Mouse (Mus musculus): Measurements from ENCODE around the gene Wdpcp.

Gene Wdpcp

DNA sequence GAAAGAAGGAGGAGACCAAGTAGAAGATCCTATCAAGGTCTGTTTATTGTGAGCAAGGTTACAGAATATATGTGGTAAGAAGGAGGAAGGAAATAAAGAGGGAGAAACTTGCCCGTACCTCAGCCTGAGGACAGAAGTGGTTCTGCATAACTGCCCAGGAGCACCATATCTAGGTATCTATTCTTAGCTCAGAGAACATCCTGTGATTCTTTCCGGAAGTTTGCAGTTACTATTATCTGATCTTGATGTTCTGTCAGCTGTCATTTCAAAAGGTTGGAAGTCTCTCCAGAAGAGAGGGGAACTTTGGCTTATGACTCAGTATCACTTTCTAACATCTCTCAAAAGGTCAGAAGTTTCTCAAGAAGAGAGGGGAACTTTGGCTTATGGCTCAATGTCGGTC lies 216.8 kb downstream of the Wdpcp start:
- no peak for DNase-seq

DNA sequence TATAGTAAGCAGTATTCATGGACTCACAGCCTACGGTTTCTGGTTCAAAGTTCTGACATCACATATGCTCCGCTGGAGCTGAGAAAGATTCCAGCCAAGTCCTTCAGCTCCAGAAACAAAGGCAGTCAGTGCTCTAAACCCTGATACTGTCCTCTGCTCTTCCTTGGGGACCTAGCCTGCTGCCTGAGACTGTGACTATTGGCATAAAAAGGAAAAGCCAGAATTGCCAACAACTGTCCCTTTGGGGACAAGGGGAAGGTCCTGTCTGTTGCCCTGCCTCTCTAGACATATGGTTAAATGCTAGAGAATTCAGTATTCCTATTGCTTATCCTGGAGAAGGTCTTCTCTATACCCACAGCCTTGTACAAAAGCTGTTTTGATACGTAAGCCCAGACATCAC lies 252.9 kb downstream of the Wdpcp start:
- no peak for DNase-seq

DNA sequence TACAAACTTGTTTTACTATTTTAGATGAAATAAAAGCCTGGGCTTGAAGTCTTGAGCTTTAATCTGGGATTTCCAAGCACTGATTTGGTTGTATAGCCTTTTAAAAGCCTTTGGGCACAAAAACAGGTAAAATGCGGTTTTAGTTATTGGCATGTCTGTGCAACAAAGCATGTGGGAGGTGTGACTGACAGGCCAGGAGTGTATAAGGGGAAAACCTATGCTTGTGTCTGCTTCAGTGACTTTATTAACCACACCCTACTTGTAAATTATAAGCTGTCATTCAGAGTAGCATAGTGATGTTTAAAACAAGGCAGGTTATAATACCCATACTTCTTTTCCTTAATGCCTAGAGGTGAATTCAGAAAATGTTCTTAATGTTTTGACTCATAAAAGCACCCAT lies 254.5 kb downstream of the Wdpcp start:
- no peak for DNase-seq

DNA sequence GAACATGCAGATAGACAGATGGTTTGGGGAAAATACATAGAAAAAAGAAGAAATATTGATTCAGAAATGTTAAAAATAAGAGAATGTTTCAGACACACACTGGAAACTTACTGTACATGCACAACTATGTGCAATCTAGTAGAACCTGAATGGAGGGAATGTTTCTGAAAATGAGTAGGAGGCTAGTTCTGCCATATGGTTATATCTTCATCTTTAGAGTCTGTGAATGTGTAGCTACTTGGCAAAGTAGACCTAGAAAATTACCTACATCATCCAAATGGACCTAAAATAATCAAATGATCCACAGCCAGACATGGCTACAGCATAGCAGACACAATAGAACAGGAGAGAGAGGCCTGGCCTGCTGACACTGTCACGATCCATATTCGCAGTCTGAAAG lies 275.0 kb downstream of the Wdpcp start:
- DNase-seq: no peak

DNA sequence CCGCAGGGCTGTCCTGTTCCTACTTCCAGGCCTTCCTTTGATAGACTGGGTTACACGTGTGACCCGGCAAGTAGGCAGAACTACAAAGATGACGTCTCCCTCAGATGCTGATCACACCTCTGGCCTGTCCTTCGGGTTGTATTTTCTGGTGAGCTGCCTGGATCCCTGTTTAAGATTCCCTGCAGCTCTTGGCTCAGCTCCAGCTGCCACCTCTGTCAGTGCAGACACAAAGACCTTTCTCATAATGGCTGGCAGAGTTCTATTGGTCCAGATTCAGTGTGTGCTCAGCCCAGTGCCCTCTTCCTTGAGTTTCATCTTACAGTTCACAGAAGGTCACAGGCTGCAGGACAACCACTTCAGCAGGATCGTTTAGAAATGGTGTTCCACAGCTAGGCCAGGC lies 292.0 kb downstream of the Wdpcp start:
- no peak for DNase-seq

DNA sequence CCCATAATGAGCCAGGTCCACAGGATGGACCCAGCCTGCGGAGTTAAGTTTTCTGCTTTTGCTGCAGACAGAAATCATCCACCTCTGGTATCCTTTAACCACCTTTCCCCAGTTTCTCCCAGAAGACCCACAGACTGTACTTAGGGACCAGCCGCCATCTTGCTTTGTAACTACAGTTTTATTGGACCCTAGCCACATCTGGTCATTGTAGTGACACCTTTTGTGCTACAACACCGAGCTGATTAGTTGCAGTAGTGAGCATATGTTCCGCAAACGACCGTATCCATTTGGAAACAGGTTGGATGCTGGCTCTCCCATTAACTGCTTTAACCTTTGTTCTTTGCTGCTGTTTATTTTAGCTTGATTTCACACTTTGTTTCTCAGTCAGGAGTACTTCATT lies 292.5 kb downstream of the Wdpcp start:
- DNase-seq: no peak

DNA sequence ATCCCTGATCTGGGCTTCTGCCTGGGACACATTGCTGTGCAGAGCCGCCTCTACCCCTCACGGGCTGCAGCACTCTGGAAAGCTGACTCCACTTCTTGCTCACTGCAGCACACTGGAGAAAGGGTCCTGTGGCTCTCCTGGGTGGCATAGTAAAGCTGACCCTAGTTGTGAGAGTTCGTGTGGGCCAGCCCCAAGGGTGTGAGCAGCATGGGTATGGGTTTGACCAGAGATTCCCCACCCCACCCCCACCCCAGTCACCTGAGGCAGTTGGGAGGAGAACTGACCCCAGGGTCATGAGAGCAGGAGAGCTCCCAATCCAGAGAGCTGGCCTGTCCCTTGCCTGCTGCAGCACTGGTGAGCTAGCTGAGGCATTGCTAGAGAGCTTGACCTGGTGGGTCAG lies 296.6 kb downstream of the Wdpcp start:
- no peak for DNase-seq

DNA sequence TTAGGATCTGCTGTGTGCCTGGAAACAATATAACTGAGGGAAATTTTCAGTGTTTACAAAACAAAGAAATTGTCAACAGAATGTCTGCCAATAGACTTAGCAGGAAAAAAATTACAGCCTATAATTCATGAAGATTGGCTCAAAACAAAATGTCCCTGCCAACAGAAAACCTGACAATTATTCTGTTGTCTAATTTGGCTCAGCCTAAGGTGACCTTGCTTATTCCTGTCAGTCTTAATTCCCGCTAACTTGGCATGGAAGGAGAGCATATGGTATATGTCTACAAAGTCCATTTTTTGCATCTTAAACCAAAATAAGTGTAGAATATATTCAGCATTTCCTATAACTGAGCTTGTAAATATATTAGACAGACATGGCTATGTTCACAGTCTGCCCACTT lies 298.8 kb downstream of the Wdpcp start:
- no peak for DNase-seq

DNA sequence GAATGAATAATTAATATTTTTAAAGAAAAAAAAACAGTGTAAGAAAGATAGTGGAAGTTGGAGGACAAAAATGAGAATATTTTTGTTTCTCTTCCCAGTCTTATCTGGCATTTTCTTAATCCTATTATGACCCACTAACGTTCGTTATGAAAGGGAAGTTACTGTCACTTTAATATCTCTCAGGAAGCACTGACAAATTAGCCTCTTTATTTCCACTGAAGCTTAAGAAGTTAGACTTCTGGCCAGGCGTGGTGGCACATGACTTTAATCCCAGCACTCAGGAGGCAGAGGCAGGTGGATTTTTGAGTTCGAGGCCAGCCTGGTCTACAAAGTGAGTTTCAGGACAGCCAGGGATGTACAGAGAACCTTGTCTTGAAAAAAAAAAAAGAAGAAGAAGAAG lies 299.7 kb downstream of the Wdpcp start:
- DNase-seq: no peak

DNA sequence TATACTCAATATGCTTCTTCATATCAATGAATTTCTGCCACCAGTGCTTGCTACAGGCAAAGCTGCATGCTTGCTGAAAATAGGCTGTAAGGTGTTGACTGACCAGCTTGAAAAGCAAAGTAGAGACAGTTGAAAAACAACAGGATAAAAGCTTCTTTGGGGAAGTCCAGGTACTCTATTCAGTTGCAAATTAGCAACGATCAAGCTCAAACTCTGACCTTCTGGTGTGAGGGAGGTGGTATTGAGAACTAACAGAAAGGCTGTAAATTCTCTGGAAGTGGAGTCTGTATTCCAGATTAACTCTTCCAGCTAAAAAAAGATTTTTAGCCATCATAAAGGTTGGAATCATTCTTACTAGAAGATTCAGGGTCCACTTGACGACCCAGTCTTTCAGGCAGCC lies 303.0 kb downstream of the Wdpcp start:
- DNase-seq: no peak

DNA sequence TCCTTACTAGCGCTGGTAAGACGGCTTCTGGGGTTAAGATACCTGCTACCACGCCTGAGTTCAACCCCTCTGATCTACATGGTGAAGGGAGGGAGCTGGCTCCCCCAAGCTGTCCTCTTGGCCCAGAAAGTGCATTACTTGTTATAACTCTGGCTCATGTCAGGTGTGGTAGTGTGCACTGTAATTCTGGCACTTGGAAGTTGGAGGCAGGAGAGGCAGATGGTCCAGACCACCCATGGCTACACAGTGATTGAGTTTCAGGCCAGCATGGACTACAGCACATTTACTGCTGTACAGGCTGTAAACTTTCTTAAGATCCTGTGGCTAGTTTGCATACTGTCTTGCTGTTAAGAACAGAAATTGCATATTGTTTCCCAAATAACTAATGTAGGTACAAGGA lies 322.7 kb downstream of the Wdpcp start:
- no peak for DNase-seq

DNA sequence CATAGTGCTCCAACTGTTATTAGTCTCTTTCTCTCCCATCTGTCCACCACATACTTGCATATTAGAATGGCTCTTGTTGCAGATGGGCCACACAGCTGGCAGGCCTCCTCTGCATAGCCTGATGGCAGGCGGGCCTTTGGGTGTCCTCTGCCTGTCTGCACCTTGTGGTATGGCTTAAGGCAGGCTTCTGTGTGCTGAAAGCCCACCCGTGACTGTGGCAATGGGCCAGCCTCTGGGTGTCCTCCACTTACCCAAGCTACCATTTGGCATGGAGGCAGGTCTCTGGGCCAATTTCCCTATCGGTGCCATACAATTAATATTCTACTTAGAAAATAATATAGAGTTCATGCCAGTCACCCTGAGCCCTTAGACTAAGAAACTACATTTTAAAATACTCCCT lies 350.5 kb downstream of the Wdpcp start:
- DNase-seq: no peak

All from thymus, postnatal 14 days (tissue).